Mouse (Mus musculus) ES-E14 (cell line): ENCODE measurements around the gene Zfyve28. TPM values are rescaled to one million over a fixed set of nuclear protein-coding genes. Genes with fewer than 3 reads are reported as not detected.

Experiments
- DNase-seq: peaks from one replicate; pipeline ENCODE4 v3.0.0-alpha.2; 2013; ENCODE audit warnings: low read depth, low spot score
- H3K27ac ChIP-seq: 2 replicates; pipeline ENCODE4 v1.5.1; 2012; ENCODE audit warnings: low read depth, mild to moderate bottlenecking, low read length, moderate library complexity, mixed read lengths; ENCODE audit not compliant: poor library complexity, insufficient read depth, severe bottlenecking
- H3K36me3 ChIP-seq: 2 replicates; pipeline ENCODE4 v1.6.1; 2012; ENCODE audit warnings: mild to moderate bottlenecking, low read length, moderate library complexity, mixed read lengths; ENCODE audit not compliant: control insufficient read depth, poor library complexity, insufficient read depth, severe bottlenecking
- H3K4me1 ChIP-seq, 2 experiments: fragments of 150-350 bp in 1 of 2; sonication (generic) in 1 of 2; 2 replicates each; pipeline ENCODE4 v1.6.1; 2012; ENCODE audit warnings: low read length in 2 of 2, mild to moderate bottlenecking in 1 of 2, mixed read lengths in 1 of 2; ENCODE audit not compliant: control insufficient read depth in 2 of 2, insufficient read depth in 2 of 2, poor library complexity in 1 of 2
- H3K4me3 ChIP-seq, 2 experiments: fragments of 150-350 bp in 1 of 2; sonication (generic) in 1 of 2; 2 replicates each; pipeline ENCODE4 v1.5.1; 2012; ENCODE audit warnings: low read length in 2 of 2, low read depth in 1 of 2, mild to moderate bottlenecking in 1 of 2, mixed read lengths in 1 of 2; ENCODE audit not compliant: insufficient read depth in 1 of 2, poor library complexity in 1 of 2, severe bottlenecking in 1 of 2
- H3K9ac ChIP-seq: 2 replicates; pipeline ENCODE4 v1.6.1; 2012; ENCODE audit warnings: low read depth, mild to moderate bottlenecking, low read length, mixed read lengths; ENCODE audit not compliant: poor library complexity, insufficient read depth, severe bottlenecking
- H3K9me3 ChIP-seq: fragments of 150-350 bp; sonication (generic); 2 replicates; pipeline ENCODE4 v1.6.1; 2012; ENCODE audit warnings: low read depth, mild to moderate bottlenecking, low read length; ENCODE audit not compliant: control insufficient read depth, insufficient read depth
- CHD2 ChIP-seq: IDR thresholded peaks from 2 replicates; pipeline ENCODE4 v1.6.1; 2014; ENCODE audit warnings: mild to moderate bottlenecking, low read depth, low read length, inconsistent platforms
- HCFC1 ChIP-seq: IDR thresholded peaks from 2 replicates; pipeline ENCODE4 v1.6.1; 2012; ENCODE audit warnings: low read length, inconsistent platforms, borderline replicate concordance; ENCODE audit not compliant: insufficient read depth
- MAFK ChIP-seq: IDR thresholded peaks from 2 replicates; pipeline ENCODE4 v1.6.1; 2014; ENCODE audit warnings: mild to moderate bottlenecking, low read depth, low read length, inconsistent platforms; ENCODE audit not compliant: insufficient read depth
- ZC3H11A ChIP-seq: IDR thresholded peaks from 2 replicates; pipeline ENCODE4 v1.6.1; 2012; ENCODE audit warnings: low read depth, mild to moderate bottlenecking, inconsistent platforms, low read length, borderline replicate concordance
- ZNF384 ChIP-seq: IDR thresholded peaks from 2 replicates; pipeline ENCODE4 v1.6.1; 2012; ENCODE audit warnings: low read depth, low read length, inconsistent platforms
- in situ Hi-C, 2 experiments: fragments of 600-800 bp; cut with MboI; formaldehyde crosslinking; loops; one replicate each; pipeline ENCODE4 v1.15.1; 2025; ENCODE audit warnings: low sequenced_read_pairs in 2 of 2, inconsistent platforms in 1 of 2; ENCODE audit not compliant: unreplicated experiment in 2 of 2
- total RNA-seq: library from RNA; depleted of rRNA; stranded (reverse); fragments of 300-350 nt; gene quantifications from 2 replicates; pipeline ENCODE4 v1.2.3, GENCODE M21; 2012

Zfyve28 gene
- total RNA-seq, 1 experiment: 12.3 TPM

GRCm38 (mm10) chr5:34186961-34187391, 101.3 kb downstream of the Zfyve28 start:
- Histone ChIP-seq H3K9ac (peak overlapping the region; percentile 6), H3K9me3 (no peaks in the 10 kb centered on the region), H3K4me1 (peaks cover 0 to 3% of the 10 kb centered on the region in 2 experiments; a peak in 1 of 4 replicates), H3K27ac (no peak overlapping the region), H3K4me3 (peak overlapping the region; percentile 69 to 82), H3K36me3 (no peaks in the 10 kb centered on the region)
- DNase-seq: no peak
- TF ChIP-seq CHD2 (no peak), MAFK (no peak), ZNF384 (no peak), ZC3H11A (no peak), HCFC1 (no peak)
- in situ Hi-C loops: no loop called here

DNA sequence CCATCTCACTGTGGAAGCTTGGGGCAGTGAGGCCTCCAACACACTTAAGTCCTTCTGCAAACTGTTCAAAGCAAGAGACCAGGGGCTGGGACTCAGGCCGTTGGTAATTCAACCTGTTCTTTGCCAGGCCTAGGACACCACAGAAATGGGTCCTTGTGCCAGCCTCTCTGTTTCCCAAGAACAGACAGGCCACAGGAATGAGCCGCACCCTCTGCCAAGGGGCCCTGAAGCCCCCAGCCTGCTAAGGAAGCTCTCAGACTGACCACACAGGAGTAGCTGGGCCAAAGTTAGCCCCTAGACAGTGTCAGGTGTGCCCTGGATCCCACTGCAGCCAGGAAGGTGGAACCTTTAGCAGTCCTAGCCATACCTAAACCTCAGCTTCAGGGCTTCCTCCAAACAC, 101.9 kb downstream of the Zfyve28 start:
- Histone ChIP-seq H3K36me3 (no peaks in the 10 kb centered on the region), H3K4me3 (peak overlapping the region; percentile 69 to 82), H3K9ac (0 out of 2 replicates have a peak overlapping the region, but pooled peaks have one; percentile 6), H3K9me3 (no peaks in the 10 kb centered on the region), H3K27ac (no peak overlapping the region), H3K4me1 (peaks cover 0 to 3% of the 10 kb centered on the region in 2 experiments; a peak in 1 of 4 replicates)
- in situ Hi-C loops: no loop called here
- TF ChIP-seq ZNF384 (no peak), CHD2 (no peak), MAFK (no peak)
- no peak for DNase-seq

GRCm38 (mm10) chr5:34185791-34186190, 102.5 kb downstream of the Zfyve28 start:
- no peak overlapping the region for H3K27ac ChIP-seq
- in situ Hi-C loops: no loop called here
- no peak overlapping the region for H3K9ac ChIP-seq
- no peaks in the 10 kb centered on the region for H3K36me3 ChIP-seq
- no peak overlapping the region for H3K4me3 ChIP-seq
- no peak for DNase-seq
- H3K9me3 ChIP-seq: no peaks in the 10 kb centered on the region
- TF ChIP-seq MAFK (no peak), CHD2 (no peak), ZC3H11A (no peak), HCFC1 (no peak), ZNF384 (no peak)
- H3K4me1 ChIP-seq: peaks cover 0 to 3% of the 10 kb centered on the region in 2 experiments; a peak in 1 of 4 replicates

DNA sequence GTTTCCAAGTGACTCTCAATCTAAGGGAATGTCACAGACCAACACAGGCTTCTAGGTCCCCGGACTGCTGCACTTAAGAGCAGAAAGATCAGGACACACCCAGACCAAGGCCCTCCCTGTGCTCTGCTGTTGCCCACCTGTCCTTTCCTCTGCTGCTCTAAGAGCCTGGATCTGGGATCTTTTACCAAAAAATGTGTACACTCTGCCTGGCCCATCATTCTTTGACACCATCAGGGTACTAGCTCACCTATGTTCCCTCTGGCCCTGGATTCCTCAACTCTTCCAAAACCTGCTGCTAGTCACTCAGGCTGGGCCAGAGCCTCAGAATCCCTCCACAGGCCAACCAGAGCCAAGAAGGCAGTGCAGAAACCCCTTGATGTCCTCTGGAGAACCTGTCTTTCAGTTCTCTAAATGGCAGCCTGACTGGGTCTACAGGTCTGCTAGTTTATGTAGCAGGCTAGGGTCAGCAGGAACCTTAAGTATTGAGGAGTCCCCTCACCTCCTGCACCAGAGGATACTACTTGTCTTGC, 103.1 kb downstream of the Zfyve28 start:
- peaks cover 0 to 3% of the 10 kb centered on the region in 2 experiments; a peak in 1 of 4 replicates for H3K4me1 ChIP-seq
- H3K4me3 ChIP-seq: no peak overlapping the region
- no peak for DNase-seq
- H3K9ac ChIP-seq: no peak overlapping the region
- no peaks in the 10 kb centered on the region for H3K9me3 ChIP-seq
- in situ Hi-C loops: no loop called here
- H3K36me3 ChIP-seq: no peaks in the 10 kb centered on the region
- TF ChIP-seq ZC3H11A: no peak
- TF ChIP-seq CHD2: no peak
- no peak for TF ChIP-seq ZNF384
- TF ChIP-seq MAFK: no peak
- no peak for TF ChIP-seq HCFC1
- no peak overlapping the region for H3K27ac ChIP-seq

GRCm38 (mm10) chr5:34183976-34184375, 104.3 kb downstream of the Zfyve28 start:
- TF ChIP-seq CHD2 (no peak), HCFC1 (no peak), ZC3H11A (no peak), MAFK (no peak), ZNF384 (no peak)
- DNase-seq: no peak
- in situ Hi-C loops: no loop called here
- Histone ChIP-seq H3K4me1 (peaks cover 0 to 3% of the 10 kb centered on the region in 2 experiments; a peak in 1 of 4 replicates), H3K4me3 (no peak overlapping the region), H3K36me3 (no peaks in the 10 kb centered on the region), H3K9me3 (no peaks in the 10 kb centered on the region), H3K27ac (no peak overlapping the region), H3K9ac (no peak overlapping the region)
